Mouse (Mus musculus): ENCODE measurements around the gene Zfp189. TPM values are rescaled to one million over a fixed set of nuclear protein-coding genes. Genes with fewer than 3 reads are reported as not detected.
"Not testable (repeated sequence)": the region's sequence is repeated elsewhere in the genome, so short reads cannot be mapped to it uniquely, and the experiment has no call there.

Gene Zfp189
- polyA plus RNA-seq, 1 experiment from 2014 or later: 14.3 TPM

- not testable (repeated sequence) for H3K4me1 ChIP-seq (ENCODE audit: control insufficient read depth, insufficient read depth, low read length); H3K27ac ChIP-seq (ENCODE audit: low read depth, low read length); H3K36me3 ChIP-seq (ENCODE audit: control insufficient read depth, insufficient read depth, low read length); DNase-seq (ENCODE audit: low spot score, missing footprints); H3K4me3 ChIP-seq (ENCODE audit: low read depth, low read length); H3K9ac ChIP-seq (ENCODE audit: low read length); ATAC-seq (ENCODE audit: low FRiP score); H3K9me3 ChIP-seq (ENCODE audit: control insufficient read depth, low read length); H3K27me3 ChIP-seq (ENCODE audit: control insufficient read depth, insufficient read depth, low read length); H3K4me2 ChIP-seq
- WGBS: 84% methylated on average over 3 of the region's 3 CpGs
Measured at GRCm38 (mm10) chr4:49485934-49486650, 34.9 kb upstream of the Zfp189 start.

GRCm38 (mm10) chr4:49503563-49503962 lies 17.4 kb upstream of the Zfp189 start:
- WGBS: 89% methylated on average over 1 of the region's 1 CpGs
- Histone ChIP-seq H3K4me2 (no peak overlapping the region), H3K27me3 (ENCODE audit: control insufficient read depth, insufficient read depth, low read length) (no peaks in the 10 kb centered on the region), H3K36me3 (ENCODE audit: control insufficient read depth, insufficient read depth, low read length) (no peaks in the 10 kb centered on the region), H3K4me3 (ENCODE audit: low read depth, low read length) (no peak overlapping the region), H3K9ac (ENCODE audit: low read length) (no peak overlapping the region), H3K9me3 (ENCODE audit: control insufficient read depth, low read length) (no peaks in the 10 kb centered on the region), H3K4me1 (ENCODE audit: control insufficient read depth, insufficient read depth, low read length) (no peaks in the 10 kb centered on the region), H3K27ac (ENCODE audit: low read depth, low read length) (no peak overlapping the region)
- ATAC-seq (ENCODE audit: low FRiP score) (no peak), DNase-seq (ENCODE audit: low spot score, missing footprints) (no peak)

GRCm38 (mm10) chr4:49506386-49506785 lies 14.6 kb upstream of the Zfp189 start, which contains the start of gene Baat:
Gene Baat (minus strand): TSS chr4:49506557.
- DNase-seq (ENCODE audit: low spot score, missing footprints) (no peak), ATAC-seq (ENCODE audit: low FRiP score) (no peak)
- H3K9ac ChIP-seq (ENCODE audit: low read length): no peak within 1 kb of the TSS
- H3K4me3 ChIP-seq (ENCODE audit: low read depth, low read length): no peak within 1 kb of the TSS
- H3K4me1 ChIP-seq (ENCODE audit: control insufficient read depth, insufficient read depth, low read length): no peaks in the 10 kb centered on the region
- WGBS: 84% methylated on average over 3 of the region's 3 CpGs
- H3K27me3 ChIP-seq (ENCODE audit: control insufficient read depth, insufficient read depth, low read length): no peaks in the 10 kb centered on the region
- no peaks in the 10 kb centered on the region for H3K36me3 ChIP-seq (ENCODE audit: control insufficient read depth, insufficient read depth, low read length)
- no peak within 1 kb of the TSS for H3K27ac ChIP-seq (ENCODE audit: low read depth, low read length)
- no peaks in the 10 kb centered on the region for H3K9me3 ChIP-seq (ENCODE audit: control insufficient read depth, low read length)
- no peak within 1 kb of the TSS for H3K4me2 ChIP-seq

GRCm38 (mm10) chr4:49509183-49509582 lies 11.8 kb upstream of the Zfp189 start:
- DNase-seq (ENCODE audit: low spot score, missing footprints): no peak
- ATAC-seq (ENCODE audit: low FRiP score): no peak
- no peak overlapping the region for H3K4me3 ChIP-seq (ENCODE audit: low read depth, low read length)
- WGBS: 91% methylated on average over 2 of the region's 2 CpGs
- H3K27me3 ChIP-seq (ENCODE audit: control insufficient read depth, insufficient read depth, low read length): no peaks in the 10 kb centered on the region
- peaks cover 2% of the 10 kb centered on the region; the same call in 1 of the 2 replicates for H3K36me3 ChIP-seq (ENCODE audit: control insufficient read depth, insufficient read depth, low read length)
- no peaks in the 10 kb centered on the region for H3K4me1 ChIP-seq (ENCODE audit: control insufficient read depth, insufficient read depth, low read length)
- no peak overlapping the region for H3K9ac ChIP-seq (ENCODE audit: low read length)
- H3K9me3 ChIP-seq (ENCODE audit: control insufficient read depth, low read length): no peaks in the 10 kb centered on the region
- no peak overlapping the region for H3K27ac ChIP-seq (ENCODE audit: low read depth, low read length)
- no peak overlapping the region for H3K4me2 ChIP-seq

- H3K36me3 ChIP-seq (ENCODE audit: control insufficient read depth, insufficient read depth, low read length); H3K4me3 ChIP-seq (ENCODE audit: low read depth, low read length); ATAC-seq (ENCODE audit: low FRiP score); H3K9ac ChIP-seq (ENCODE audit: low read length); H3K27me3 ChIP-seq (ENCODE audit: control insufficient read depth, insufficient read depth, low read length); H3K9me3 ChIP-seq (ENCODE audit: control insufficient read depth, low read length); H3K27ac ChIP-seq (ENCODE audit: low read depth, low read length); H3K4me2 ChIP-seq; DNase-seq (ENCODE audit: low spot score, missing footprints); H3K4me1 ChIP-seq (ENCODE audit: control insufficient read depth, insufficient read depth, low read length): not testable (repeated sequence)
- WGBS: 92% methylated on average over 1 of the region's 1 CpGs
Measured at GRCm38 (mm10) chr4:49510236-49510835, 10.6 kb upstream of the Zfp189 start.

- 87% methylated on average over 4 of the region's 4 CpGs for WGBS
- Histone ChIP-seq H3K36me3 (ENCODE audit: control insufficient read depth, insufficient read depth, low read length) (peaks cover 2% of the 10 kb centered on the region; the same call in 1 of the 2 replicates), H3K4me1 (ENCODE audit: control insufficient read depth, insufficient read depth, low read length) (no peaks in the 10 kb centered on the region), H3K9ac (ENCODE audit: low read length) (no peak overlapping the region), H3K27ac (ENCODE audit: low read depth, low read length) (no peak overlapping the region), H3K9me3 (ENCODE audit: control insufficient read depth, low read length) (no peaks in the 10 kb centered on the region), H3K4me2 (no peak overlapping the region), H3K4me3 (ENCODE audit: low read depth, low read length) (no peak overlapping the region), H3K27me3 (ENCODE audit: control insufficient read depth, insufficient read depth, low read length) (no peaks in the 10 kb centered on the region)
- ATAC-seq (ENCODE audit: low FRiP score): no peak
- peak; percentile 78 for DNase-seq (ENCODE audit: low spot score, missing footprints)
Measured at GRCm38 (mm10) chr4:49512636-49513035, 8.3 kb upstream of the Zfp189 start.

GRCm38 (mm10) chr4:49514441-49514840 lies 6.5 kb upstream of the Zfp189 start:
- H3K4me2 ChIP-seq: no peak overlapping the region
- H3K4me1 ChIP-seq (ENCODE audit: control insufficient read depth, insufficient read depth, low read length): no peaks in the 10 kb centered on the region
- ATAC-seq (ENCODE audit: low FRiP score) (no peak), DNase-seq (ENCODE audit: low spot score, missing footprints) (no peak)
- no peaks in the 10 kb centered on the region for H3K9me3 ChIP-seq (ENCODE audit: control insufficient read depth, low read length)
- no peaks in the 10 kb centered on the region for H3K27me3 ChIP-seq (ENCODE audit: control insufficient read depth, insufficient read depth, low read length)
- no peak overlapping the region for H3K27ac ChIP-seq (ENCODE audit: low read depth, low read length)
- peaks cover 2% of the 10 kb centered on the region; the same call in 1 of the 2 replicates for H3K36me3 ChIP-seq (ENCODE audit: control insufficient read depth, insufficient read depth, low read length)
- 95% methylated on average over 6 of the region's 6 CpGs for WGBS
- H3K4me3 ChIP-seq (ENCODE audit: low read depth, low read length): no peak overlapping the region
- H3K9ac ChIP-seq (ENCODE audit: low read length): no peak overlapping the region

GRCm38 (mm10) chr4:49519476-49519875 lies 1.5 kb upstream of the Zfp189 start:
- 79% methylated on average over 5 of the region's 5 CpGs for WGBS
- Histone ChIP-seq H3K9me3 (ENCODE audit: control insufficient read depth, low read length) (no peaks in the 10 kb centered on the region), H3K36me3 (ENCODE audit: control insufficient read depth, insufficient read depth, low read length) (0 out of 2 replicates have a peak, but pooled peaks cover under 1% of the 10 kb centered on the region), H3K4me1 (ENCODE audit: control insufficient read depth, insufficient read depth, low read length) (peaks cover 10% of the 10 kb centered on the region), H3K4me2 (no peak overlapping the region; the same call in 1 of the 2 replicates), H3K27me3 (ENCODE audit: control insufficient read depth, insufficient read depth, low read length) (no peaks in the 10 kb centered on the region), H3K4me3 (ENCODE audit: low read depth, low read length) (no peak overlapping the region), H3K9ac (ENCODE audit: low read length) (no peak overlapping the region), H3K27ac (ENCODE audit: low read depth, low read length) (no peak overlapping the region)
- DNase-seq (ENCODE audit: low spot score, missing footprints): peak; percentile 71
- ATAC-seq (ENCODE audit: low FRiP score): no peak

GRCm38 (mm10) chr4:49521346-49521745 lies 370 bp downstream of the Zfp189 start:
- H3K4me2 ChIP-seq: peak overlapping the region; percentile 62
- no peak for DNase-seq (ENCODE audit: low spot score, missing footprints)

More at GRCm38 (mm10) chr4:49521346-49521745, 370 bp downstream of the Zfp189 start:
- H3K27ac ChIP-seq (ENCODE audit: low read depth, low read length): no peak overlapping the region
- peaks cover 10% of the 10 kb centered on the region for H3K4me1 ChIP-seq (ENCODE audit: control insufficient read depth, insufficient read depth, low read length)
- 0 out of 2 replicates have a peak, but pooled peaks cover 3% of the 10 kb centered on the region for H3K36me3 ChIP-seq (ENCODE audit: control insufficient read depth, insufficient read depth, low read length)
- no peaks in the 10 kb centered on the region for H3K9me3 ChIP-seq (ENCODE audit: control insufficient read depth, low read length)
- peak overlapping the region; percentile 46 for H3K4me3 ChIP-seq (ENCODE audit: low read depth, low read length)
- 0% methylated on average over 17 of the region's 17 CpGs for WGBS
- peak overlapping the region; percentile 82 for H3K9ac ChIP-seq (ENCODE audit: low read length)
- no peak; the same call in 1 of the 2 replicates for ATAC-seq (ENCODE audit: low FRiP score)
- H3K27me3 ChIP-seq (ENCODE audit: control insufficient read depth, insufficient read depth, low read length): no peaks in the 10 kb centered on the region
